Mouse (Mus musculus) cerebellum, adult 11 months (tissue): Measurements from ENCODE around the gene Zfp282.
A peak's percentile ranks its signal among the peaks of the same experiment; 100 is the strongest.

Experiments
- DNase-seq: peaks from one replicate; pipeline ENCODE4 v3.0.0; 2022

Gene Zfp282

DNA sequence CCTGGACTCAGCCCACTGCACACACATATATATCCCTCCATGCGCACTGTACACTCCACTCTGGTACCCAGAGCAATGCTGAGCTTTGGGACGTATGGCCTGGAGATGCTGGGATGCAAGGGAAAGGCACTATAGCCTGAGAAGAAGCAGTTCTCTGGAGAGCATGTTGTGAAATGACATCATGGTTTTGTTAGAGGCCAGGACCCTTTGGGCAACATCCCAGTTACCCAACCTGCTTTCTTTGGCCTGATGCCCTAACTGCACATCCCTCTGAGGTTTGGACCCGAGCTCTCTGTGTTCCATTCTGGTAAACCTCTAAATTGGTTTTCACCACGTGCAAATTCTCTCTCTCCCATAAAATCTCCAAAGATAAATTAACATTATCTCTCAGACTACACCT is 26.6 kb downstream of the Zfp282 start:
- peak; percentile 68 for DNase-seq

DNA sequence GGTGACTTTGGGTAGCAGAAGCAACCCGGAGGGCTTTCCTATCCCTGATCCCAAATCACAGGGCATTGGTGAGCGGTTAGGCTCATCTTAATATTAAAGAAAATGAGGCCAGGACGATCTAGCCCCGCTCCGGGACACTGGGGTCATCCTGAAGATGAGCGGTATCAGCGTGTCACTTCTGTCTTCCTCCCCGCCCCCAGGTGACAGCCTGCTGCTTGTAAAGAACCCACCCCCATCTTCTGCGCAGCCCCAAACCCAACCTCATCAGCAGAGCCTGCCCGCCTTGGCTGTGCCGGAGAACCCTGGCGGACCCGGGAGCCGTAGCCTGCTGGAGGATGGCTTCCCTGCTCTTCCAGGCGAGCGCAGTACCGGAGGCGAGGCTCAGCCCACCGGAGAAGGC is 27.4 kb downstream of the Zfp282 start:
- DNase-seq = no peak

GRCm38 (mm10) chr6:47904917-47905695 is 28.1 kb downstream of the Zfp282 start:
- no peak for DNase-seq

GRCm38 (mm10) chr6:47906326-47906725 is 29.3 kb downstream of the Zfp282 start:
- no peak for DNase-seq

DNA sequence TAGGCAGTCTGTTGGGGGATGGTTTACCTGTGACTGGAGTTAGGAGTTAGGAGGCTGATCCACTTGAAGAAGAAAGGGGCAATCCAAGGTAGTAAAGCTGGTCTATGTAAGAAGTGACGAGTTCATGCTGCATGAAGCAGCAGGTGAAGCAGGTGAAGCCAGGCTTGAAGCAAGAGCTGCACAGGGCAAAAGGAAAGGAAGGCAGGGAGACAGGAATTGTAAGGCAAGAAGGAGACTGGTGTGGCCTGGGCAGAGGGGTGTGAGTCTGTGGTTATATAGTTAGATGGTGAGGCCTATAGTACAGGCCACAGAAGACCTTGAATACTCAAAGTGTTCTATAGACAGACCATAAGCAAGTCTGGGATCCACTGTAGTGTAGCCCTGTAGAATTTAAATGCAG is 32.0 kb downstream of the Zfp282 start:
- DNase-seq = no peak

DNA sequence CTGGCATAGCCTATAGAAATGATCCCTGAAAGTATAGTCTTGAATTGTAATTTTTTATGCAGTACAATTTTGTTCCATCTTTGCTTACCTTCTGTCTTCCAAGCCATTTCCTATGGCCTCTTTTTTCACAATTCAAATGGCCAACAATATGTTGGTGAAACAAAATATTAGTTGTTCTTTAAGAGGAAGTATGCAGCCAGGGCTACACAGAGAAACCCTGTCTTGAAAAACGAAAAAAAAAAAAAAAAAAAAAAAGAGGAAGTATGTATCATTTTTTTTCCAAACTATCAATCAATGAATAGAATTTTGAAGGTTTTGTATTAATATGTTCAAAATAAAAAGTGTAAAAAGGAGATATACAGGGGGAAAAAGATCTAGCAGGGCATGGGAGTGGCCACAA is 34.6 kb downstream of the Zfp282 start:
- no peak for DNase-seq

DNA sequence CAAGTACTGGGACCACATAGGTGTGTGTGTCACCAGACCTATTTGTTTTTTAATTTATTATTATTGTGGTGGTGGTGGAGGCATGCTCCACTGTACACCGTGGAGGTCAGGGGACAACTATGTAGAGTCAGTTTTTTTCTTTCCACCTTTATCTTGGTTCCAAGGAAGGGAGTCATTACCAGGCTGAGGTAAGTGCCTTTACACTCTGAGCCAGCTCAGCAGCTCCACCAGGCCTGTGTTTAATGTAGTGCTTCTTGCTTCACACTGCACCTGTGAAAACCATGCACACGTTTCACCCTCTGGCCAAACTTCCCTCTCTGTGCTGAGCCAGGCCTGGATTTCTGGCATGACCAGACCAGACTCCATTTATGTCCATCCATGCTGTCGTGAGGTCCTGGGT is 36.0 kb downstream of the Zfp282 start:
- DNase-seq = no peak

DNA sequence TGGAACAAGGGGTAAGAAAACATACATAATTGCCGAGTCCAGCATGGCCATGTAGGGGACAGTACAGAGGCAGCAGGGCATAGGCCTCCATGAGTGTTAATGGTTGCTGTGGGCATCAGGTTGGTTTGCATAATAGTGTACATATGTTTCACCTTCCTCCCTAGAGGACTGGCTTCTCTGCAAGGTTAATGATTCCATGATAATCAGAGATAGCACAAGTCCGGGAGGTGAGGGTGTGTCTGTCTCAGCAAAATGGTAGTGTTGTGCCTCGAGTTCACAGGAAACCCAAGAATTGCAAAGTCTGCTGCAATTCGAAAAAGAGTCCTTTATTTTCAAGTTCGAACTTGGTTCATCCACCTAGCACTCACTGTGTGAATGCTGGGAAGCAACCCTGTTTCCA is 40.0 kb downstream of the Zfp282 start:
- no peak for DNase-seq

GRCm38 (mm10) chr6:47918768-47919274 is 41.8 kb downstream of the Zfp282 start:
- DNase-seq = no peak

DNA sequence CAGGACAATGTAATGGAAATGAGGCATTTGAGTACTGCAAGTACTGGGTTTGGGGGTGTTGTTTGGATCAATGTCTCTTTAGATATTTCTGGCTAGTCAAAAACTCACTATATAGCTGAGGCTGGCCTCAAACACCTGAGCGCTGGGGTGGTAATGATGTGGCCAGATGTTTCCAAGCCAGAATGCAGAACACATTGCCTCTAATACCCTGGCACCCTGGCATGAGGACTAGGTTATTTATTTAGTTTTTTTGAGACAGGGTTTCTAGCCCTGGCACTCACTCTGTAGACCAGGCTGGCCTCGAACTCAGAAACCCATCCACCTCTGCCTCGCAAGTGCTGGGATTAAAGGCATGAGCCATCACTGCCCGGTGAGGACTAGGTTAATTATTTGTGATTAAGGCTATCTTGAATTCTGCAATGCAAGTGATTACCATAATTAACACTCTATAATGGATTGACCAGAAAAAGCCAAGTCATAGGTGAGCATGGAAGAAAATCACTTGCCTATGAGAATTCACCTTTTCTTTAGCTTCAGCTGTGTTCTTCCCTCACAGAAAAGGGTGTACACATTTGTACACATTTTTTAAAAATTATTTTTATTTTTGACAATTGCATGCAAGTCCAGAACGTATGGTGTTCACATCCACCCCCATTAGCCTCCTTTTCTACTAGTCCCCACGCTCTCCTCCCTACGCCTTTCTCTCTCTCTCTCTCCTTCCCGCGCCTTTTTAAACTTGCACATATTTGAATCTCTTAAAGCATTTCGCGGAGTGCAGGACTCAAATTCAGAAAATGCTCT is 42.8 kb downstream of the Zfp282 start:
- DNase-seq = no peak

DNA sequence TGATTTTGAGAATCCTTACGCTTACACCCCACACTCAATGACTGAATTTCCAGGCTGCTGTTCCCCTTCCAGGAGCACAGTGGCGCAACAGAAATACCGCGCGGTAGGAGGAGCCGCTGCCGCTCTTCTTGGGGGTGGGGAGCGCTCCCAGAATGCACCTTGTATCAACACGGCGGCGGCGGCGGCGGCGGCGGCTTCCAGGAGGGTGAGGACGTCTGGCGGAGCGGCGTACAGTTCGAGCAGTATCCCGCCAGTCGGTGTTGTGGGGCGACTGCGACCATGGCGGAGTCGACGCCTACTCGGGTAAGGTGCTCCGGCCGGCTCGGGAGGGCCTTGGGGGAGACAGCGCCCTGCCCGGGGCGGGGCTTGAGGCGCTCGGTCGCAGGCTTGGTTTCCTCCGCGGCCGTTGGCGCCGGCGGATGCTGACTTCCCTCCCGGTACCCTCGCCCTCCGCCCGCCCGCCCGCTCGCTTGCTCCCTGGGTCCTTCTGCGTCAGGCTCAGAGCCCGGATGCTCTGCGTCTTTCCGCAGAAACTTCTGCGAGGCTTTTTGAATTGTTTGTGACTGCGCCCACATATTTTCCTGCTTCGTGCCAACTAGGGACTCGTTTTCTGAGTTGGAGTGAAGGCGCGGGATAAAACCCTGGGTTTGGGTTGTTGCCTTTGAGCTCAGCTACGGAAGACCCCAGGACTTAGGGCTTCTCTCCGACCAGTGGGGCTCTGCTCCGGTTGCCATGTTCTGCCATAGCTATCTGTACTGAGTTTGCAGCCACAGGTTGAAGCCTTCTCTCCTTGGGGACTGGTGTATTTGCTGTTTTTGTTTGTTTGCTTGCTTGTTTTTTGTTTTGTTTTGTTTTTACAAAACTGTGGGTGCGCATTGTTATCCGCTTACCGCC is 43.7 kb downstream of the Zfp282 start, which contains the start of gene Zfp212:
Gene Zfp212, plus strand, starts transcription at position 30 of the 894 bp plus-strand sequence.
- DNase-seq = peak; percentile 85

- no peak for DNase-seq
These were observed 65.5 kb downstream of the Zfp282 start for GRCm38 (mm10) chr6:47942461-47942860.

- peak; percentile 64 for DNase-seq
These were observed 66.2 kb downstream of the Zfp282 start for GRCm38 (mm10) chr6:47943021-47943691.

GRCm38 (mm10) chr6:47943721-47944120 is 66.7 kb downstream of the Zfp282 start:
- DNase-seq = no peak

- no peak for DNase-seq
These were observed 70.4 kb downstream of the Zfp282 start for GRCm38 (mm10) chr6:47947388-47947787.

GRCm38 (mm10) chr6:47953191-47953726 is 76.3 kb downstream of the Zfp282 start, which contains the start of gene Zfp956:
Zfp956 (plus strand) TSS chr6:47953390.
- DNase-seq = peak; percentile 94

GRCm38 (mm10) chr6:47954425-47954824 is 77.4 kb downstream of the Zfp282 start:
- no peak for DNase-seq

DNA sequence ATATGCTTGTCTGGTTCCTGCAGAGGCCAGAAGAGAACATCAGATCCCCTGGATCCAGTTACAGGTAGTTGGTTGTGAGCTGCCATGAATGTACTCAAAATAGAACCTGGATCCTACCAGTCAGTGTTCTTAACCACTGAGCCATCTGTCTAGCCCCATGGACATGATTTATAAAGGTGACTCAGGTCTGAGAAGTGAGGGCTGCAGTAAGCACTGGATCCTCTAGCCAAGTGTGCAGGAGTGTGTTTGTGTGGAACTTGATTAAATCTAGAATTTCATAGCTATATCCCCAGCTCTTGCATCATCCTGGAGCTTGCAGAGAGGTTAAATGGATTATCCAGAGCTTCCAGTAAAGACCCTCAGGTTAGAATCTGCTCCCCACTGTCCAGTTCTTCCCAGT is 80.8 kb downstream of the Zfp282 start:
- DNase-seq = no peak
